Mouse (Mus musculus) thymus, adult 18-20 months (tissue): ENCODE results near the gene Zdhhc20.
"Not testable (repeated sequence)": the region's sequence is repeated elsewhere in the genome, so short reads cannot be mapped to it uniquely, and the experiment has no call there.

Experiments used
- DNase-seq, 2 experiments: peaks; one replicate each; pipeline ENCODE4 v3.0.0; 2022; ENCODE audit warnings: mixed read lengths in 2 of 2

Zdhhc20 gene

DNA sequence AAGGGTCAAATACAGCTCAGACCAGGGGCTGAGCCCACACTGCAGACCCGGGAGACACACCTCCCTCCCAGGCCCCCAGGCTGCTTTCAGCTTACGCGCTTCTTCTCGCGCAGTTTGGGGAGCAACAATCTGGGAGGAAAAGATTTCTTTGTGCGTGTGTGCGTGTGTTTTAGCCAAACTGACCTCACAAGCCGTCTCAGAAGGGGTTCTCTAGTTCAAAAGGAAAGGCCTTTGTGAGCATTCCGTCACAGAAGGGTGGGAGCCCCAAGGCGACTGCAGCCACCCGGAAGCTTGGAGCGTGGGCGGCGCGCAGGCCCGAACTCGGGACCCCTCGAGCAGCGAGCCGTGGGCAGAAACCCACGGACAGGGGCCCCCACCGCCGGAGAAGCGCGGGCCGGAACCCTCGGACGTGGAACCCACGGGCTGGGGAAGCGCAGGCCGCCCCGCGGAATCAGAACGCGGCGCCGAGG, 500 bp downstream of the Zdhhc20 start:
- DNase-seq: peak in 1 of 2 experiments; percentile 60

DNA sequence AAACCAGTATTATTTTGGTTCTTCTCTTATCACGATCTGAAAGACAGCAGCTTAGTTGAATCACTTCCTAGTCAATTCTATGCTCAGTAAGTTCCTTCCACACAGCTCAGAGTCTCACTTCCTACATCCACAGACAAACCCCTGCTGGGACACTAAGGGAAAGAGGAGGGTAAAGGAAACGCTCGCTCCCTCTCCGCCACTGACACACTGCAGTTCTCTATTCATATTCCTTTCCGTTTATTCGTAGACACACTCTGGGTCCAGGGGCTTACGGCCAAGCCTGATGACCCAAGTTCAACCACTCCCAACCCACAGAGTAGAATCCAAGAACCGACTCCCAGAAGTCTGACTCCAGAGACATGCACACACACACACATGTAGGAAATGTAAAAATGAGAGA, 2.9 kb downstream of the Zdhhc20 start:
- DNase-seq: no peak

DNA sequence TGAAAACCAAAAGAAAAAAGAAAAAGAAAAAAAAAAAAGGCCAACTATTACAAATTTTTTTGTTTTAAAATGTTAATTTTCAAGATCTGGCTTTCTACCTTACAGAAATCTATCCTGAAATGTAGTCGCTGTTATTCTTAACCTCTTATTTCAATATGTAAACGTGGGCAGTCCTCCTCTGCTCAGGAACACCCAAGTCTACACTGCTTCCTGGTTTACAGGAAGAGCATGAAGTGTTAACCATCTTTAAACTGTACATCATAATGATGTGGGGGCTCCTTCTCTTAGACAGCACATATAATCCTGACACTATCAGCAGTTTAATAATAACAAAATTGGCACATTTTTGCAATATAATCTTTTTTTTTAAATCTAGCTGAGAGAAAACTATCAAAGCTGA, 4.0 kb downstream of the Zdhhc20 start:
- DNase-seq: no peak

DNA sequence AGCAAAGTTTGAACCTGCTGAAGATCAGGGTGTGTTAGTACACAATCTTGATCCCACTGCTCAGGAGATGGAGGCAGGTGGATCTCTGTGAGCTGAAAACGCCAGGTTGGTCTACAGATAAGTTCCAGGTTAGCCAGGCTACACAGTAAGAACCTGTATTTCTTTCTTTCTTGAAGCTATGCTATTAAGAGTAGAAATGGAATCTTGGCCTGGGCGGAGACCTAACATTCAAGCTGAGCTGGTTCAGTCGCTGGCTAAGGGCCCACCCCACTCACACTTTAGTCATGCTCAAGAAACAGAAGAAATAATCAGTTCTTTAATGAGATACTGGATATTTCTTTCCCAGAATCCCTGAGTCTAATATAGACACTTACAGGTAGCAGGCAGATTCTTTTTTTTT, 6.7 kb downstream of the Zdhhc20 start:
- DNase-seq: no peak

DNA sequence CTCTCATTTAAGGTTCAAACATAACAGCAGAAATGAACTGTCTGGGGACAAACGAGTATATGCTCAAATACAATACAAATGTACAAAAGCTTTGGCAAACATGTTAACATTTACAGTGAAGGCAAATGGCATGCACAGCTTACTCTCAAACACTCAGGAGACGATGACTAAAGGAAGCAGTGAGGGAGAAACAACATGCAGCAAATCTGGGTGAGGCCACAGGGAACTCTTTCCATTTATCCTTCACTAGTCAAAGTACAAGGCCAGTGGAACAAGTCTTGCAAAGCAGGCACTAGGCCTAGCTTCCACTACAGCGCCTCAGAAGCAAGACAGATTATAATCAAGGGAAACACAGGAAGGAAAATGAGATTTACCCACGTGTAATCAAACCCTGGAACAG, 7.4 kb downstream of the Zdhhc20 start:
- DNase-seq: no peak

DNA sequence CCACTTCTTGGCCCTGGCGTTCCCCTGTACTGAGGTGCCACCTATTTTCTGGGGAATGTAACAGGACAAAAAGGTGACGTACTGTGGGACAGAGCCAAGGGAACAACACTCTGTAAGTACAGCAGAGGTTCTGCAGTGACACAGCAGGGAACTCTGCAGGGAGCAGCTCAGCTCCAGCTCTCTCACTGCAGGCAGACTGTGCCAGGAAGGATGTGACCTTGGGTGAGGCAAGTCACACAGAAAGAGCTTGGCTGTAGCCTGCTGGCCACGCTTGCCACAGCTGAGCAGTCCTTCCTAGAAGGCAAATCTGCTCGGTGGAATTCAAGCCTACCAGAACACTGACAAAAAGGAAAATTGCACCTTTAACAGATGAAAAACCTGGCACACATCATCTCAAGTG, 8.3 kb downstream of the Zdhhc20 start:
- DNase-seq: no peak

DNA sequence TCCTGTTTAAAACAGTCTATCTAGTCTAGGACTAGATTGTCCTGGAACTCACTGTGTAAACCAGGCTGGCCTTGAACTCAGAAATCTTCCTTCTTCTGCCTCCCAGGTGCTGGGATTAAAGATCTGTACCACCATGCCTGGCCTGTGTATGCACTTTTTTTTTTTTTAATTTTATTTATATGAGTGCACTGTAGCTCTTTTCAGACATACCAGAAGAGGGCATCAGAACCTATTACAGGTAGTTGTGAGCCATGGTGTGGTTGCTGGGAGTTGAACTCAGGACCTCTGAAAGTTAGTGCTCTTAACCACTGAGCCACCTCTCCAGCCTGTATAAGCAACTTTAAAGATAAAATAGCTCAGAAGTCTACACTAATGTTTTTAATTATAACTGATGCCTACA, 9.0 kb downstream of the Zdhhc20 start:
- no peak for DNase-seq

DNA sequence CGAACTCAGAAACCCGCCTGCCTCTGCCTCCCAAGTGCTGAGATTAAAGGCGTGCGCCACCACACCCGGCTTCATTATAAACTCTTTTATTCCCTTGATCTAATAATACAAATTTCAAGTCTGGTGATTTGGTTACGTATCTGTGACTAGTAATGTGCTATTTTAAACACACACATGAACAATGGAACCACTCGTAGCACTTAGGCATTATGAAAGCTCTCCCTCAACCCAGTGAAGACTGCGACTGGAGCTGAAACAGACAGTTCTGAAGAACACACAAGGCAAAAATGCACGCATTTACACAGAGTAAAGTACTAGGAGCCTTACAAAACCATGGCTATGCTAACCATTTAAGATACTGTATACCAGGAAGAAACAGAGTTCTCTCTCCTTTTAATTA, 12.2 kb downstream of the Zdhhc20 start:
- DNase-seq: no peak

DNA sequence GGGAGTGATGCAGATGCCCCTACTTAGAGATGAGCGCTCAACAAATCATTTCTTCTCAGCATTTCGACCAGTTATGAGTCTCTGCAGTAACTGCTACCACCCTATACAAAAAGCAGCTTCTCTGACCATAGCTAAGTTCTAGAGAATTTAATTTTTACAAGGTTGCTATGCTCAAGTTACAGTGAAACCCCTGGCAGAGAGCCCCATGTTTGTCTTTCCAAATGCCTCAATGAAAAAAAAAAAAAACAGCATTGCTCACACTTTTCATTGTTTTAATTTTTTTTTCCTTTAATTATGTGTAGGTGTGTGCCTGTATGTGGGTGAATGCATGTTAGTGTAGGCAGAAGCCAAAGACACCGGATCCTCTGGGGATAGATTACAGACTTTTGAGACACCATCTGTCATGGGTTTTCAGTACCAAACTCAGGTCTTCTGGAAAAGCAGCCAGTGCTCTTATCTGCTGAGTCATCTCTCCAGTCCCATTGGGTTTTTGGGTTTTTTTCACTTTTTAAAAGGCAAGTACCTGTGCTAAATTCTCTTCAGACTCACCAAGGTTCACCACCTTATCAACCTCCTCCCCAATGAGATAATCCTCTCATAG, 23.3 kb downstream of the Zdhhc20 start:
- DNase-seq: no peak

DNA sequence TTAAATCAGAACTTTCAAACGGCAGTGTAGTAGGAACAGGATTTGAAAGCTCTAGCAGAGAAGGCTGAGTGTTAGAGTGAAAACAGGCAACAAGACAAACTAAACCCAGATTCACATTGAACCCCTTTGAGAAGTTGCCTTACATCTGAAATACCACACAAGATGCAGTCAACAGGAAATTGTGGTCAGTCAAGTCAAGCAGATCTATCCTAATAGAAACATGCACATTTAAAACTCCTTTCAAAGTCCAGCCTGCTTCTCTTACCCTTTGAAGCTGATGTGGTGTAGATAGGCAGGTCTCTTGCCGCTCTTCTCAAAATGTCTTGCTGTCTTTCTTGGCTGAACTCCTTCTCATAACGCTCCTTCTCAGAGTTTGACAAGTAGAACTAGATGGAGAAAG, 24.8 kb downstream of the Zdhhc20 start:
- no peak for DNase-seq

DNA sequence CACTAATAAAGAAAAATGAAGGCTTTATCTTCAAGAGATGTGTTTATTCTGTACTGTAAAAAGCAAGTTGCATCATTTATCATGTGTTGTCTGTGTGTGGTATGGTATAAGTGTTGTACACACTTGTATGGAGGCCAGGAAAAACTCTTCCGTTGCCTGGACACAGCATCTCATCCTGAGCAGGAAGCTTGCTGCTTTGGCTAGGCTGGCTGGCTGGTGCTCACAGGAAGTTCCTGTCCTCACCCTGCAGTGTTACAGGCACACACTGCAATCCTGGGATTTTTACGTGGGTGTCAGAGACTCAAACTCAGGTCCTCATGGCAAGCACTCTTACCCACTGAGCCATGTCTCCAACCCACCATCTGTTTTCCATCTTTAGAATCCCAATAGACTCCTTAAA, 26.9 kb downstream of the Zdhhc20 start:
- DNase-seq: no peak

DNA sequence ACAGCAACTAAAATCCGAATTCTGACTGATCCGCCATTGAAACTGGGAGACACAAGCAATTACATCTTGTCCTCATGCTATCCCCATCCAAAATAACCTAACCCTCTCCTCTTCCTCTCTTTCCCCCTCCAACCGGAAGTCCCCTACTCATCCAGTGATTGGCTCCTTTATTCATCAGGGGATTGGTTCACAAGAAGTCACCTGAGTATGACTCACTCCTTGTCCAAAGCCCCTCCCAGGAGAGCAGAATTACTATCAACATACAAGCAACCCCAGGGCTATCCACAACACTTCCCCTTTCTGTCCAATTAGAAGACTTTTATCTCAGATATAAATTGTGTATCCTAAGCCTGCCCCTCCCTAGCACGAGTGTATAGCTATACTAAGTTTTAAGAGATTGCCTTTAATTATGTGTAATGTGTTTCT, 28.1 kb downstream of the Zdhhc20 start:
- no peak for DNase-seq

DNA sequence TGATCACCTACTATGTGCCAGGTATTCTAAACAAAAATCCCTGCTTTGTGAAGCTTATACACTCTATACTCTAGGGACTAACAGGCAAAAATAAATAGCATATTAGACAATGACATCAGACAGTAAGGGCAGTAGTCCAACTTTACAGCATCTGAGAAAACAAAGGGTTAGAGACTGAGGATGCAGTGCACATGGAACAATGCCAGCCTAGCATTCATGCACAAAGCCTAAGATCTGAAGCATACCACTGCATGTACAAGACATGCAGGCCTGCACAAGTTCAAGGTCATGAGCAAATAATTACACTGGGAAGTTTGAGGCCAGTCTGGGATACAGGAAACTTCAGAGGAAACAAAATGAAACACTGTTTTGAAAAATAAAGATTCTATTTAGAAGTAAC, 30.6 kb downstream of the Zdhhc20 start:
- no peak for DNase-seq

DNA sequence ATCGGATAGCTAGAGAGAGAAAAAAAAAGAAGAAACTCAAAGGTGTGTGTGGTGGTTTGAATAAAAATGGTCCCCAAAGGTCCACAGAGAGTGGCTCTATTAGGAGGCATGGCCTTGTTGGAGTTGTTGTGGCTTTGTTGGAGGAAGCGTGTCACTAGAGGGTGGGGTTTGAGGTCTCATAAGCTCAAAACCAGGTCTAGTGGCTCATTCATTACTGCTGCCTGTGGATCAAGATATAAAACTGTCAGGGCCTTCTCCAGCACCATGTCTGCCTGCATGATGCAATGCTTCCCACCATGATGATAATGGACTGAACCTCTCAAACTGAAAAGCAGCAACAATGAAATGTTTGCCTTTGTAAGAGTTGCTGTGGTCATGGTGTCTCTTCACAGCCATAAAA, 31.5 kb downstream of the Zdhhc20 start:
- no peak for DNase-seq

DNA sequence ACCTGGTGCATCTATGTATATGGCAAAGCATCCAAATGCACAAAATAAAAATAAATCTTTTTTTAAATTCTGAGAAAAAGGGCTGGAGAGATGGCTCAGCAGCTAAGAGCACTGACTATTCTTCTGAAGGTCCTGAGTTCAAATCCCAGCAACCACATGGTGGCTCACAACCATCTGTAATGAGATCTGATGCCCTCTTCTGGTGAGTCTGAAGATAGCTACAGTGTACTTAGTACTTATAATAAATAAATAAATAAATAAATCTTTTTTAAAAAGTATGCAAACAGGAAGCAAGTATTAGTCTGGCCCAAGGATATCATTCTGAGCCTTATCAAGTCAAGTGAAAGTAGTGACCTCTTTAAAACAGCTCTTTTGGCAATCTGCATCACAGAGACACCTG, 34.0 kb downstream of the Zdhhc20 start:
- DNase-seq: not testable (repeated sequence)

DNA sequence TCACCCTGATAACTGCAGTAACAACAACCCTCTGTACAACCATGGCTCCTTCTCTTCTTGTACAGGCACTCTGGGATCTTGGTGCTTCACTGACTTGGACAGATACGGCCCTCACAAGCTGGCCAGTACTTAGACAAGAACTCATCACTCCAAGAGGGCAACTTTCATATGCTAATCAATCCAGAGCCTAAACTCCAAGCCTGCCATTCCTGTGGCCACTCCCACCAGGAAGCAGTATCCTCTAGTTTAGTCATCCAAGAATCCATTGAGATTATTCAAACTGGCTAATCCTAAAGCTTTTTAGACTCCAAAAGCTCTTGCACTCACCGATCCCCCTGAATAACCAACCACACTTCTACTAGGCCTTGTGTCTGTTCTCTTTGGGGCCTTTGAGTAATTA, 37.1 kb downstream of the Zdhhc20 start:
- DNase-seq: no peak

DNA sequence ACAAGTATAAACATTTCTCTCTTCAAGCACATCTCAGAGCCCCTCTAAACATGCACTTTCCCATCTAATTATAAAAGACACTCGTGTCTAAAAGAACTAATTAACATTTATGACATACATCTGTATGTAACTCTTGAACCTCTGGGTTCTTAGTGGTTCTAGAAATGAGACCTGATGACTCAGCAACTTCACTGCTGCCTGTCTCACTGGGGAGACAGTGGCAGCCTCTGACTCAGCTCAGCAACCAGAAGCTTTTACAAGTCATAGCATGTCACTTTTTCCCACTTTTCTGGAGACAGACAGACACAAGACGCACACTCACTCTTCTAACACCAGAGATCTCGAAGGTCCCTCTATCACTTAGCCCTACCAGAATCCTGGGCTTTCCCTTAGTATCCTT, 39.7 kb downstream of the Zdhhc20 start:
- DNase-seq: no peak

DNA sequence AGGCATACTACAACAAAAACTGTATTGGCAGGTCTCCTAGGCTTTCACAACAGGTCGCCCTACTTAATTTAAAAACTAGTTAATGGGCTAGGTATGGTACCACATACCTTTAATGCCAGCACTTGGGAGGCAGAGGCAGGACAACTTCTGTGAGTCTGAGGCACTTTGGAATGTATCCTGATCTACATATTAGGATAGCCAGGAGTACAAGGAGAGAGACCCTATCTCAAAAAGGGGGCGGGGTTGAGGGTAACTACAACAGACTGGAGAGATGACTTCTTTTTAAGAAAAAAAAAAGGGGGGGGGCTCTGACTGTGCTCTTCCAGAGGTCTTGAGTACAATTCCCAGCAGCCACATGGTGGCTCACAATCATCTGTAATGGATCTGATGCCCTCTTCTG, 41.4 kb downstream of the Zdhhc20 start:
- DNase-seq: no peak

DNA sequence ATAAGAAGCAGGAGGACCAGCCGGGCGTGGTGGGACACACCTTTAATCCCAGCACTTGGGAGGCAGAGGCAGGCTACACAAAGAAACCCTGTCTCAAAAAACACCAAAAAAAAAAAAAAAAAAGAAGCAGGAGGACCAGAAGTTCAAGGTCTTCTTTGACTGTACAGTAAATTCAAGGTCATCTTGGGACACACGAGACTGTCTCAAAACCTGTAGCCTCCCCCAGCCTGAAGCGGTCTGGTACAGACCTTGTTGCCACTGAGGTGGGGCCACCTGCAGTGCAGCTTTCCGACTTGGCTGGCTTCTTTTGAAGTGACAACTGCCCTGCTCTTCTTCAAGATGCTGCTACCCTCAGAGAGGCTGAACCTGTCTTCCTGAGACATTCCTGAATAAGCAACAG, 42.0 kb downstream of the Zdhhc20 start:
- not testable (repeated sequence) for DNase-seq

DNA sequence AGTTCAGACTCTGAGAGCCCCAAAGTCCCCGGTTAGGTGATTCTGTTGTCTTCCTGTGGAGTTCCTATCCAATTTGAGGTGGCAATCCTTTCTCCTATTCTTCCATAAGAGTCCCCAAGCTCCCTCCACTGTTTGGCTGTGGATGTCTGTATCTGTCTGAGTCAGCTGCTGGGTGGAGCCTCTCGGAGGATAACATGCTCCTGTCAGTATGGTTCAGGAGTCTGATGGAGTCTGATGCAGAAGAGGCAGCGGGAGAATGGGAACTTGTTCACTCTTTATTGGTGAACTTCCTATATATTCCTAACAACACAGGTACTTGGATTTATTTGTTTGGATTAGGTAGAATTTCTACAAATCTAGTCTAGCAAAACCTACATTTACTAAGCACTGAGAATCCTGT, 45.5 kb downstream of the Zdhhc20 start:
- no peak for DNase-seq

DNA sequence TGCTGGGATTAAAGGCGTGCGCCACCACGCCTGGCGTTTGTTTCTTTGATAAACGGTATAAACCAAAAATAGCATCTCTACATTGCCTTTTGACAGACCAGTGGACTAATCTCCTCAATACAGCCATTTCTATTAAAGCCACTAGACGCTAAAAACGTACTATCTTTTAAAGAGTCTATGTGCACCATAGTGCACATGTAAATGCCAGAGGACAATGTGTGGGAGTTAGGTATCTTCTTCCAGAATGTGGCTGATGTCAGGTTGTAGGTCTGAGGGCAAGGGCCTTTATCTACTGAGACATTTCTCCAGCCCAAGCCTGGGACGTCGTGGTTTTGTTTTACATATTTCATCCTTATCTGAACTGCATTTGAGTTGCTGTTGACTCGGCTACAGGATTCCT, 54.9 kb downstream of the Zdhhc20 start:
- DNase-seq: no peak

DNA sequence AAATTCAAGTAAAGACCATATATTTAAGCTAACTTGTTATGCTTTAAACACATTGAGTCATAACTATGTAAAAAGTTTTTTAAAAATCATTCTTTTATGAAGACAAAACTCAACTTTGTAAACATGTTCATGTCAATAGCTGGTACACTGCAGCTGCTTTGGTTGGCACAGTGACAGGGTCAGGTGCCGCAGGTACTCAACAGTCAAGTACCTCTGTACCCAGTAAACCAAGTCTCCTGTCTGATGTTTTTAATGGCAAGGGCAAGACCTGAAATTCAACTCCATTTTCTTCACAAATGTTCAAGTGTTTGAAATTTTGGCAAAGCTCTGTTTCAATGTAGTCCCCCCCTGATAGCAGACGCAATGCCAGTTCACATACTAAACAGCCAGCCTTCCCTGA, 56.5 kb downstream of the Zdhhc20 start:
- no peak for DNase-seq

DNA sequence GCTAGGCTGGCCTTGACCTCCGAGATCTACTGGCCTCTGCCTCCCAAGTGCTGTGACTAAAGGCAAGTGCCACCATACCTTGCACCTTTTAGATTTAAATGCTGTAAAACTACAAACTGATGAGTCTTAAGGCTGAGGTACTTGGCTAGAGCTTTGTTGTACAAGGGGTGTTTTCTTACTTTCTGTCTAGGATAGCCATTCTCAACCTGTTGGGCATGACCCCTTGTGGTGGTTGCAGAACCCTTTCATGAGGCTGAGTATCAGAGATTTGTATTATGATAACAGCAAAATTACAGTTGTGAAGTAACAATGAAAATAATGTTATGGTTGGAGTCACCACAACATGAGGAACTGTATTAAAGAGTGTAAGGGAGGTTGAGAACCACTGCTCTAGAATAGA, 62.8 kb downstream of the Zdhhc20 start:
- DNase-seq: no peak

DNA sequence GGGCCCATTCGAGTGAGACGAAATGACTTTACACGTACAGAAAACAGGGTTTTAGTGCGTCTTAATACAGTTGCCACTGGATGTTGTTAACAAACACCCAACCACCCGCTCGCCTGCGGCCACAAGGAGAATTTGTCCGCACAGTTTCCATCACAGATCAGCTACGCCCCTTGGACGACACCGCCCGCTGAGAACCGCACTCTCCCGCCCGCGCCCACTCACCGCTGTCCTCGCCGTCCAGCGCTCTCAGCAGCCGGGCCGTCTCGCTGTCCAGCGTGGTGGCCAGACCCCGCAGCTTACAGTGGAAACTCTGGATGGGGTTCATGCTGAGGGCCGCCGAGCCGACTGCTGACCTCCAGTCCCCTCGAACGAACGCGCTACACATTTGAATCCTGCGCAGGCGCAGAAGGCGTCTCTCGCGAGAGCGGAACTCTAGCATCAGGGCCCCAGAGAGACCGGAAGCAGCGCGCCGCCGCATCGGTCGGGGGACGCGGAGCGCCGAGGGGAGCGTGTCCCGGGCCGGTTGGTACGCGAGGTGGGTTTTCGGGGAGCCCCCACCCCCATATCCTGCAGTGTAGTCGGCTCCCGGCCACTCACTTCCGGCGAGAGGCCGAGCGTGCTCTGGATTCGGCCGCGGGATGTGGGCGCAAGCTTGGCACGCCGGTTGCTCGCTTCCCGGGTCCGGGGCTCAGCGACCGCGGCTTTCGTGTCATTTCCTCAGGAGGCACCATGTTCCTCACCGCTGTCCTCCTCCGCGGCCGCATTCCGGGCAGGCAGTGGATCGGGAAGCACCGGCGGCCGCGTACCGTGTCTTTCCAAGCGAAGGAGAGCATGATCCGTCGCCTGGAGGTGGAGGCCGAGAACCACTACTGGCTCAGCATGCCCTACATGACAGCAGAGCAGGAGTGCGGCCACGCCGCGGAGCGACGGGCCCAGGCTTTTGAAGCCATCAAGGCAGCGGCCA, 64.0 kb downstream of the Zdhhc20 start, which contains the start of the genes Ska3 and Mrpl57:
Gene Ska3 (minus strand): TSS at position 398 of the 964 bp plus-strand sequence.
Gene Mrpl57 (plus strand): TSS at position 447 of the 964 bp plus-strand sequence.
- DNase-seq: peak; percentile 83 to 90
